Mouse (Mus musculus): ENCODE results near the gene Rhobtb1. TPM values are rescaled to one million over a fixed set of nuclear protein-coding genes. Genes with fewer than 3 reads are reported as not detected.

The Rhobtb1 gene
- polyA plus RNA-seq, 1 experiment from 2014 or later: 29.4 TPM

Other genes starting within 250 kb of the Rhobtb1 start
- gene A930033H14Rik, start 61.7 kb downstream of the Rhobtb1 start, polyA plus RNA-seq (2015; fragmentation: Nextera tagmentation; extraction: Ambion mirVana): 1.4 and 1.9 TPM in 2 replicates
- gene Cdk1, start 201.5 kb downstream of the Rhobtb1 start, polyA plus RNA-seq (2015; fragmentation: Nextera tagmentation; extraction: Ambion mirVana): 336 and 381 TPM in 2 replicates
- 33.2 and 34.2 TPM in 2 replicates for gene Ank3, start 247.3 kb downstream of the Rhobtb1 start, polyA plus RNA-seq (2015; fragmentation: Nextera tagmentation; extraction: Ambion mirVana)